8 mouse cellular contexts compared by ENCODE assay signal in genomic region chr13:8886185-8886560, GRCm38 (mm10). TPM values are rescaled to one million over a fixed set of nuclear protein-coding genes. Genes with fewer than 3 reads are reported as not detected.
DNase-seq lines count a peak whose midpoint lies in the region; ATAC-seq and TF ChIP-seq lines count a peak whose summit lies in the region.

No protein-coding gene starts in this region.

- 9% methylated on average over 9 of the region's 9 CpGs for WGBS in heart, embryonic 11.5 days (ENCODE audit: insufficient replicate concordance)
- WGBS in forebrain, embryonic 13.5 days = 1% methylated on average over 9 of the region's 9 CpGs
- WGBS in liver, embryonic 14.5 days (ENCODE audit: insufficient replicate concordance) = 4% methylated on average over 9 of the region's 9 CpGs

- no peak for TF ChIP-seq RAD21 in CH12.LX (IDR thresholded peaks at IDR 0.05; ENCODE audit: low read depth, low read length)

- H3K27me3 ChIP-seq in heart, embryonic 11.5 days (ENCODE audit: control insufficient read depth, insufficient read depth, low read length) = no peaks in the 10 kb centered on the region
- H3K27me3 ChIP-seq in CH12.LX (replicated peaks) = no peaks in the 10 kb centered on the region
- H3K27me3 ChIP-seq in forebrain, embryonic 13.5 days = no peaks in the 10 kb centered on the region
- H3K27me3 ChIP-seq in liver, embryonic 14.5 days (ENCODE audit: control insufficient read depth, insufficient read depth, low read length) = no peaks in the 10 kb centered on the region

- H3K4me3 ChIP-seq in heart, embryonic 11.5 days (ENCODE audit: low read depth, low read length) = peak overlapping the region; percentile 89
- peak overlapping the region; percentile 52 to 71 (median 61) for H3K4me3 ChIP-seq in CH12.LX (replicated peaks in 1 of 3; ENCODE audit: low read depth in 2 of 3, low read length in 2 of 3, poor library complexity in 1 of 3)
- peak overlapping the region; percentile 70 for H3K4me3 ChIP-seq in forebrain, embryonic 13.5 days
- H3K4me3 ChIP-seq in liver, embryonic 14.5 days (ENCODE audit: insufficient read depth in 1 of 2, low read depth in 2 of 2, low read length in 2 of 2) = peak overlapping the region; percentile 70 to 71

- TF ChIP-seq CTCF in CH12.LX (conservative IDR thresholded peaks at IDR 0.05 in 1 of 2, IDR thresholded peaks at IDR 0.05 in 1 of 2; ENCODE audit: low read depth in 2 of 2, low read length in 2 of 2) = no peak
- TF ChIP-seq CTCF in liver, embryonic 14.5 days (IDR thresholded peaks at IDR 0.05; ENCODE audit: low read depth) = no peak

- H3K4me2 ChIP-seq in heart, embryonic 11.5 days = peak overlapping the region; percentile 82
- H3K4me2 ChIP-seq in CH12.LX (ENCODE audit: insufficient read depth, low read depth, poor library complexity, severe bottlenecking) = peak overlapping the region; percentile 64
- peak overlapping the region; percentile 69 for H3K4me2 ChIP-seq in forebrain, embryonic 13.5 days
- peak overlapping the region; percentile 86 for H3K4me2 ChIP-seq in liver, embryonic 14.5 days (ENCODE audit: low read depth)

- ATAC-seq in heart, embryonic 11.5 days (replicated peaks; ENCODE audit: insufficient number of reproducible peaks, low FRiP score, low TSS enrichment) = no peak
- no peak for ATAC-seq in forebrain, embryonic 13.5 days
- no peak for ATAC-seq in liver, embryonic 14.5 days (ENCODE audit: insufficient read depth)

- peak overlapping the region; percentile 62 for H3K27ac ChIP-seq in heart, embryonic 11.5 days (ENCODE audit: low read depth, low read length)
- H3K27ac ChIP-seq in CH12.LX (ENCODE audit: insufficient read depth, low read depth) = no peak overlapping the region
- H3K27ac ChIP-seq in forebrain, embryonic 13.5 days = peak overlapping the region; percentile 96
- peak overlapping the region; percentile 12 for H3K27ac ChIP-seq in liver, embryonic 14.5 days

- H3K4me1 ChIP-seq in heart, embryonic 11.5 days (ENCODE audit: control insufficient read depth, insufficient read depth, low read length) = no peaks in the 10 kb centered on the region
- peaks cover 3 to 11% of the 10 kb centered on the region in 2 experiments; a peak in 2 of 4 replicates for H3K4me1 ChIP-seq in CH12.LX (ENCODE audit: control insufficient read depth in 1 of 2, insufficient read depth in 2 of 2)
- H3K4me1 ChIP-seq in forebrain, embryonic 13.5 days = peaks cover 28% of the 10 kb centered on the region
- H3K4me1 ChIP-seq in liver, embryonic 14.5 days (replicated peaks; ENCODE audit: control insufficient read depth in 2 of 2, insufficient read depth in 2 of 2, low read length in 1 of 2) = peaks cover 0 to 2% of the 10 kb centered on the region in 2 experiments; a peak in 1 of 4 replicates

- peaks cover 8% of the 10 kb centered on the region for H3K36me3 ChIP-seq in heart, embryonic 11.5 days (ENCODE audit: control insufficient read depth, insufficient read depth, low read length)
- peaks cover 7 to 20% of the 10 kb centered on the region in 2 experiments for H3K36me3 ChIP-seq in CH12.LX (replicated peaks in 1 of 2; ENCODE audit: control insufficient read depth in 1 of 2, insufficient read depth in 1 of 2, low read length in 1 of 2)
- peaks cover 22% of the 10 kb centered on the region for H3K36me3 ChIP-seq in forebrain, embryonic 13.5 days (ENCODE audit: poor library complexity, severe bottlenecking)
- H3K36me3 ChIP-seq in liver, embryonic 14.5 days (replicated peaks; ENCODE audit: control insufficient read depth, insufficient read depth, low read depth) = peaks cover 9% of the 10 kb centered on the region

- no peaks in the 10 kb centered on the region for H3K9me3 ChIP-seq in heart, embryonic 11.5 days (replicated peaks; ENCODE audit: control insufficient read depth, low read length)
- no peaks in the 10 kb centered on the region for H3K9me3 ChIP-seq in CH12.LX (replicated peaks; ENCODE audit: low read length)
- no peaks in the 10 kb centered on the region for H3K9me3 ChIP-seq in forebrain, embryonic 13.5 days (replicated peaks)
- no peaks in the 10 kb centered on the region for H3K9me3 ChIP-seq in liver, embryonic 14.5 days (ENCODE audit: control insufficient read depth, low read length)

- dilution Hi-C loops in CH12.LX (cut with MboI; ENCODE audit: extremely low pct_ligation_motif_present, extremely low pct_unique_long_range_greater_than_20kb, low sequenced_read_pairs) = no loop called here

- peaks cover 6% of the 10 kb centered on the region for H3K79me2 ChIP-seq in CH12.LX (replicated peaks; ENCODE audit: control insufficient read depth, extremely low read depth, insufficient read depth, poor library complexity, severe bottlenecking)

- TF ChIP-seq EP300 in CH12.LX (IDR thresholded peaks at IDR 0.05; ENCODE audit: low read length) = peak; percentile 33; the same call in 1 of the 2 replicates
- TF ChIP-seq EP300 in liver, embryonic 14.5 days (IDR thresholded peaks at IDR 0.05; ENCODE audit: low read depth) = no peak

- no peak for DNase-seq in heart, postnatal 4 days
- DNase-seq in CH12.LX (ENCODE audit: extremely low read depth) = no peak
- no peak for DNase-seq in liver, embryonic 14.5 days (ENCODE audit: low read depth in 3 of 3, low spot score in 3 of 3)
- no peak for DNase-seq in T-cell, adult 2 months (ENCODE audit: low spot score)
- no peak for DNase-seq in Muller cell, postnatal 12 days (ENCODE audit: inconsistent ontology term)
- no peak for DNase-seq in left cerebral cortex, adult 9 months (ENCODE audit: low spot score in 2 of 2)

- peak overlapping the region; percentile 84 for H3K9ac ChIP-seq in heart, embryonic 11.5 days (ENCODE audit: low read depth, low read length)
- H3K9ac ChIP-seq in CH12.LX (ENCODE audit: insufficient read depth, low read depth) = peak overlapping the region; percentile 24
- peak overlapping the region; percentile 75 for H3K9ac ChIP-seq in forebrain, embryonic 13.5 days
- peak overlapping the region; percentile 69 for H3K9ac ChIP-seq in liver, embryonic 14.5 days (replicated peaks)

- no peak for TF ChIP-seq POLR2A in CH12.LX (IDR thresholded peaks at IDR 0.05; ENCODE audit: low read depth, low read length)

- in situ Hi-C loops in CH12.LX (cut with MboI; ENCODE audit: low pct_ligation_motif_present, low pct_unique_long_range_greater_than_20kb, low sequenced_read_pairs) = no loop called here

TF ChIP-seq in CH12.LX, 34 proteins besides CTCF, POLR2A, EP300 and RAD21:
- TF ChIP-seq RCOR1 (conservative IDR thresholded peaks at IDR 0.05; ENCODE audit: low read depth, low read length) (no peak), GABPA (IDR thresholded peaks at IDR 0.05; ENCODE audit: insufficient replicate concordance, low read depth, low read length) (no peak), NELFE (IDR thresholded peaks at IDR 0.05; ENCODE audit: low read depth, low read length) (no peak), IRF4 (IDR thresholded peaks at IDR 0.05; ENCODE audit: low read depth, low read length) (no peak), CHD2 (IDR thresholded peaks at IDR 0.05; ENCODE audit: low read length) (no peak), ETS1 (conservative IDR thresholded peaks at IDR 0.05; ENCODE audit: low read depth, low read length) (no peak), SIN3A (IDR thresholded peaks at IDR 0.05; ENCODE audit: low read length) (peak; percentile 70), MYC (IDR thresholded peaks at IDR 0.05; ENCODE audit: low read depth, low read length) (peak; percentile 82), MXI1 (IDR thresholded peaks at IDR 0.05; ENCODE audit: low read depth, low read length) (peak; percentile 85), UBTF (IDR thresholded peaks at IDR 0.05; ENCODE audit: low read depth, low read length) (no peak), MAX (IDR thresholded peaks at IDR 0.05; ENCODE audit: low read length) (peak; percentile 81), NRF1 (IDR thresholded peaks at IDR 0.05; ENCODE audit: low read depth, low read length) (no peak), TCF12 (IDR thresholded peaks at IDR 0.05; ENCODE audit: low read depth, low read length) (no peak)
TF ChIP-seq in CH12.LX: peak in this region for 4.

RNA-seq across cellular contexts. Expression of gene Idi1, which starts 0.9 kb away (rescaled TPM):
- 65.1 and 76.7 TPM in 2 replicates for polyA plus RNA-seq in heart, embryonic 11.5 days (2014; fragmentation: Nextera tagmentation; extraction: Ambion mirVana)
- 10 to 100 TPM; 27.6 to 31.0 TPM for total RNA-seq in heart, postnatal 4 days (2021)
- total RNA-seq in CH12.LX (2012; rRNA removed) = 36.2 and 57.4 TPM in 2 replicates
- total RNA-seq in CH12.LX (2014; rRNA removed) = 226 and 253 TPM in 2 replicates
- polyA plus RNA-seq in CH12.LX (2012; ENCODE audit: insufficient read length, low read depth) = 126 TPM in 2 replicates
- 103 and 120 TPM in 2 replicates for polyA plus RNA-seq in forebrain, embryonic 13.5 days (2015; fragmentation: Nextera tagmentation; extraction: Ambion mirVana)
- 37.2 and 49.3 TPM in 2 replicates for polyA plus RNA-seq in liver, embryonic 14.5 days (2012; rRNA removed)
- 78.1 and 83.5 TPM in 2 replicates for polyA plus RNA-seq in liver, embryonic 14.5 days (2014; fragmentation: Nextera tagmentation; extraction: Ambion mirVana)

RNA-seq across cellular contexts. Expression of gene Wdr37, which starts 14.5 kb away (rescaled TPM):
- 19.6 and 25.5 TPM in 2 replicates for polyA plus RNA-seq in heart, embryonic 11.5 days (2014; fragmentation: Nextera tagmentation; extraction: Ambion mirVana)
- 10 to 100 TPM; 32.5 to 35.7 TPM for total RNA-seq in heart, postnatal 4 days (2021)
- total RNA-seq in CH12.LX (2012; rRNA removed) (11.8 and 13.9 TPM in 2 replicates), CH12.LX (2014; rRNA removed) (13.4 and 19.3 TPM in 2 replicates)
- 23.0 and 24.2 TPM in 2 replicates for polyA plus RNA-seq in CH12.LX (2012; ENCODE audit: insufficient read length, low read depth)
- polyA plus RNA-seq in forebrain, embryonic 13.5 days (2015; fragmentation: Nextera tagmentation; extraction: Ambion mirVana) = 43.4 and 46.0 TPM in 2 replicates
- polyA plus RNA-seq in liver, embryonic 14.5 days (2012; rRNA removed) = 3.4 and 4.1 TPM in 2 replicates
- polyA plus RNA-seq in liver, embryonic 14.5 days (2014; fragmentation: Nextera tagmentation; extraction: Ambion mirVana) = 6.7 and 7.2 TPM in 2 replicates

Comparison
In these comparisons a context has a peak if more than half of its experiments do, and no peak if none do; other contexts are left out.
1. H3K9ac ChIP-seq: peak in every context shown above with its lines; median percentile 84 in heart, embryonic 11.5 days; 75 in forebrain, embryonic 13.5 days; 69 in liver, embryonic 14.5 days; 24 in CH12.LX.